Mouse (Mus musculus): ENCODE measurements around the gene Ripor1.

- TF ChIP-seq ZC3H11A (IDR thresholded peaks at IDR 0.05; ENCODE audit: borderline replicate concordance, low read depth, low read length) (no peak), MAFK (IDR thresholded peaks at IDR 0.05; ENCODE audit: insufficient read depth, low read depth, low read length) (no peak)
Observed at GRCm38 (mm10) chr8:105621841-105622240, 16.8 kb downstream of the Ripor1 start.
